ENCODE assay signal across 26 mouse cellular contexts in genomic region chr1:131093889-131094288, GRCm38 (mm10). TPM values are rescaled to one million over a fixed set of nuclear protein-coding genes. Genes with fewer than 3 reads are reported as not detected.
A peak's percentile ranks its signal among the peaks of the same experiment; 100 is the strongest.
DNase-seq lines count a peak whose midpoint lies in the region; ATAC-seq and TF ChIP-seq lines count a peak whose summit lies in the region.
"Had no signal": no experiment of that assay in that cellular context is flagged by ENCODE, and none has a peak within 500 bp of the region (broad histone marks: within the 10 kb centered on the region; RNA-seq: fewer than 3 reads in every experiment).

No protein-coding gene starts in this region.

- H3K9me3 ChIP-seq in heart, embryonic 15.5 days (replicated peaks) = no peaks in the 10 kb centered on the region
- H3K9me3 ChIP-seq in lung, postnatal 0 days (ENCODE audit: low read length) = no peaks in the 10 kb centered on the region
- H3K9me3 ChIP-seq in stomach, embryonic 15.5 days = no peaks in the 10 kb centered on the region
- H3K9me3 ChIP-seq in stomach, postnatal 0 days (ENCODE audit: control insufficient read depth, low read length) = no peaks in the 10 kb centered on the region
- H3K9me3 ChIP-seq: embryonic facial prominence, embryonic 13.5 days; hindbrain, embryonic 13.5 days; intestine, embryonic 15.5 days; limb, embryonic 15.5 days; lung, embryonic 15.5 days had no signal

- TF ChIP-seq EP300 in lung, postnatal 0 days (IDR thresholded peaks at IDR 0.05) = peak; percentile 48; the same call in 1 of the 2 replicates
- TF ChIP-seq EP300 in stomach, postnatal 0 days (optimal IDR thresholded peaks at IDR 0.05) = no peak

- no peak for DNase-seq in gastrocnemius, adult 2 months
- DNase-seq in gastrocnemius, postnatal 36 days = no peak
- DNase-seq in heart, postnatal 10 days = no peak
- peak; percentile 50 for DNase-seq in lung, postnatal 0 days (ENCODE audit: low spot score)
- no peak for DNase-seq in lung, postnatal 14 days
- no peak for DNase-seq in stomach, postnatal 0 days (ENCODE audit: low spot score)
- DNase-seq: adrenal gland, postnatal 14 days; cerebellum, adult 11-12 months; cerebellum, postnatal 14 days; kidney, adult 9 months; kidney, postnatal 36 days; right cerebral cortex, postnatal 14 days; spleen, adult 18-20 months; thymus, adult 18-20 months; thymus, postnatal 4 days had no signal

- no peak for TF ChIP-seq CTCF in gastrocnemius, adult 2 months (IDR thresholded peaks at IDR 0.05)
- TF ChIP-seq CTCF in lung, postnatal 0 days (IDR thresholded peaks at IDR 0.05) = no peak
- TF ChIP-seq CTCF in stomach, postnatal 0 days (IDR thresholded peaks at IDR 0.05; ENCODE audit: low read depth) = no peak

- H3K9ac ChIP-seq in heart, embryonic 15.5 days = no peak overlapping the region
- no peak overlapping the region for H3K9ac ChIP-seq in lung, postnatal 0 days (replicated peaks; ENCODE audit: low read depth)
- H3K9ac ChIP-seq in stomach, embryonic 15.5 days = no peak overlapping the region
- no peak overlapping the region for H3K9ac ChIP-seq in stomach, postnatal 0 days (ENCODE audit: low read length)
- H3K9ac ChIP-seq: embryonic facial prominence, embryonic 13.5 days; hindbrain, embryonic 13.5 days; intestine, embryonic 15.5 days; limb, embryonic 15.5 days; lung, embryonic 15.5 days had no signal

- intact Hi-C loops in gastrocnemius, adult 2 months (cut with DNase I) = no loop called here
- intact Hi-C loops in gastrocnemius, postnatal 36 days (cut with DNase I) = no loop called here
- intact Hi-C loops in heart, postnatal 10 days (cut with DNase I) = no loop called here

- H3K4me3 ChIP-seq in gastrocnemius, adult 2 months = peak overlapping the region; percentile 29
- H3K4me3 ChIP-seq in heart, embryonic 15.5 days = peak overlapping the region; percentile 3; the same call in 1 of the 2 replicates
- no peak overlapping the region for H3K4me3 ChIP-seq in lung, postnatal 0 days (ENCODE audit: low read depth, low read length)
- H3K4me3 ChIP-seq in stomach, embryonic 15.5 days (replicated peaks) = no peak overlapping the region
- no peak overlapping the region for H3K4me3 ChIP-seq in stomach, postnatal 0 days (ENCODE audit: low read depth, low read length)
- H3K4me3 ChIP-seq: embryonic facial prominence, embryonic 13.5 days; hindbrain, embryonic 13.5 days; intestine, embryonic 15.5 days; limb, embryonic 15.5 days; lung, embryonic 15.5 days had no signal

- no peaks in the 10 kb centered on the region for H3K36me3 ChIP-seq in heart, embryonic 15.5 days
- H3K36me3 ChIP-seq in lung, postnatal 0 days (ENCODE audit: insufficient read depth, low read length) = no peaks in the 10 kb centered on the region
- H3K36me3 ChIP-seq in stomach, embryonic 15.5 days = no peaks in the 10 kb centered on the region
- H3K36me3 ChIP-seq in stomach, postnatal 0 days (ENCODE audit: control insufficient read depth, insufficient read depth, low read length) = no peaks in the 10 kb centered on the region
- H3K36me3 ChIP-seq: embryonic facial prominence, embryonic 13.5 days; hindbrain, embryonic 13.5 days; intestine, embryonic 15.5 days; limb, embryonic 15.5 days; lung, embryonic 15.5 days had no signal

- peak overlapping the region; percentile 93 for H3K27ac ChIP-seq in gastrocnemius, adult 2 months
- 0 out of 2 replicates have a peak overlapping the region, but pooled peaks have one; percentile 6 for H3K27ac ChIP-seq in heart, embryonic 15.5 days
- no peak overlapping the region for H3K27ac ChIP-seq in lung, postnatal 0 days (ENCODE audit: low read length)
- no peak overlapping the region for H3K27ac ChIP-seq in stomach, embryonic 15.5 days
- H3K27ac ChIP-seq in stomach, postnatal 0 days (replicated peaks) = no peak overlapping the region
- H3K27ac ChIP-seq: embryonic facial prominence, embryonic 13.5 days; hindbrain, embryonic 13.5 days; intestine, embryonic 15.5 days; limb, embryonic 15.5 days; lung, embryonic 15.5 days had no signal

- peaks cover 74% of the 10 kb centered on the region for H3K4me1 ChIP-seq in heart, embryonic 15.5 days (replicated peaks)
- peaks cover 53% of the 10 kb centered on the region; the same call in 1 of the 2 replicates for H3K4me1 ChIP-seq in lung, postnatal 0 days (ENCODE audit: insufficient read depth, low read depth, low read length)
- H3K4me1 ChIP-seq in stomach, embryonic 15.5 days = peaks cover 61% of the 10 kb centered on the region
- H3K4me1 ChIP-seq in stomach, postnatal 0 days (replicated peaks; ENCODE audit: control insufficient read depth, insufficient read depth) = peaks cover 30% of the 10 kb centered on the region

- no peak for ATAC-seq in heart, embryonic 15.5 days (replicated peaks; ENCODE audit: insufficient number of reproducible peaks, insufficient read depth, low FRiP score, low read depth)
- no peak for ATAC-seq in lung, postnatal 0 days
- ATAC-seq in stomach, embryonic 15.5 days (ENCODE audit: insufficient read depth, low FRiP score, low read depth) = no peak
- no peak for ATAC-seq in stomach, postnatal 0 days (ENCODE audit: low FRiP score, low TSS enrichment)
- ATAC-seq: CD4-positive, CD25-positive, alpha-beta regulatory T cell, adult 4 months; forebrain, embryonic 16.5 days; intestine, embryonic 15.5 days; Patski had no signal

- H3K27me3 ChIP-seq in heart, embryonic 15.5 days = no peaks in the 10 kb centered on the region
- no peaks in the 10 kb centered on the region for H3K27me3 ChIP-seq in lung, postnatal 0 days (replicated peaks; ENCODE audit: insufficient read depth, low read length)
- H3K27me3 ChIP-seq in stomach, embryonic 15.5 days (replicated peaks) = no peaks in the 10 kb centered on the region
- no peaks in the 10 kb centered on the region for H3K27me3 ChIP-seq in stomach, postnatal 0 days (ENCODE audit: control insufficient read depth, insufficient read depth, low read length)
- H3K27me3 ChIP-seq: embryonic facial prominence, embryonic 13.5 days; hindbrain, embryonic 13.5 days; intestine, embryonic 15.5 days; limb, embryonic 15.5 days; lung, embryonic 15.5 days; Patski had no signal

- WGBS in heart, embryonic 15.5 days = 51% methylated on average over 8 of the region's 8 CpGs
- 44% methylated on average over 8 of the region's 8 CpGs for WGBS in lung, postnatal 0 days
- 57% methylated on average over 8 of the region's 8 CpGs for WGBS in stomach, embryonic 15.5 days
- 53% methylated on average over 8 of the region's 8 CpGs for WGBS in stomach, postnatal 0 days

- peak overlapping the region; percentile 63; the same call in 1 of the 2 replicates for H3K4me2 ChIP-seq in heart, embryonic 15.5 days
- no peak overlapping the region for H3K4me2 ChIP-seq in lung, postnatal 0 days (replicated peaks; ENCODE audit: low read depth, low read length)
- H3K4me2 ChIP-seq in stomach, embryonic 15.5 days = peak overlapping the region; percentile 8; the same call in 1 of the 2 replicates
- H3K4me2 ChIP-seq in stomach, postnatal 0 days (replicated peaks; ENCODE audit: low read depth) = no peak overlapping the region; the same call in 1 of the 2 replicates
- H3K4me2 ChIP-seq: embryonic facial prominence, embryonic 13.5 days; intestine, embryonic 15.5 days; limb, embryonic 15.5 days; lung, embryonic 15.5 days; midbrain, embryonic 11.5 days had no signal

RNA-seq across cellular contexts. Expression of gene Mapkapk2, which starts 3.7 kb away (rescaled TPM):
- 100 to 1,000 TPM; 203 to 251 TPM for total RNA-seq in gastrocnemius, adult 2 months (2021)
- total RNA-seq in gastrocnemius, postnatal 36 days (2021) = 100 to 1,000 TPM; 214 to 237 TPM
- 57.5 and 69.4 TPM in 2 replicates for polyA plus RNA-seq in heart, embryonic 15.5 days (2015; fragmentation: Nextera tagmentation; extraction: Ambion mirVana)
- total RNA-seq in heart, postnatal 10 days (2021) = 100 to 1,000 TPM; 204 to 224 TPM
- 62.4 and 65.0 TPM in 2 replicates for polyA plus RNA-seq in lung, postnatal 0 days (2015; fragmentation: Nextera tagmentation; extraction: Ambion mirVana)
- polyA plus RNA-seq in stomach, embryonic 15.5 days (2015; fragmentation: Nextera tagmentation; extraction: Ambion mirVana) = 45.8 and 49.5 TPM in 2 replicates
- polyA plus RNA-seq in stomach, postnatal 0 days (2015; fragmentation: Nextera tagmentation; extraction: Ambion mirVana) = 34.6 and 35.4 TPM in 2 replicates

RNA-seq across cellular contexts. Expression of gene Dyrk3, which starts 44.3 kb away (rescaled TPM):
- total RNA-seq in gastrocnemius, adult 2 months (2021) = not detected
- total RNA-seq in gastrocnemius, postnatal 36 days (2021) = not detected
- 1.7 and 2.5 TPM in 2 replicates for polyA plus RNA-seq in heart, embryonic 15.5 days (2015; fragmentation: Nextera tagmentation; extraction: Ambion mirVana)
- total RNA-seq in heart, postnatal 10 days (2021) = under 1 TPM; 0.32 to 0.91 TPM
- polyA plus RNA-seq in lung, postnatal 0 days (2015; fragmentation: Nextera tagmentation; extraction: Ambion mirVana) = 3.4 and 4.7 TPM in 2 replicates
- polyA plus RNA-seq in stomach, embryonic 15.5 days (2015; fragmentation: Nextera tagmentation; extraction: Ambion mirVana) = 4.7 and 5.4 TPM in 2 replicates
- polyA plus RNA-seq in stomach, postnatal 0 days (2015; fragmentation: Nextera tagmentation; extraction: Ambion mirVana) = 1.4 TPM in 2 replicates

RNA-seq across cellular contexts. Expression of gene Eif2d, which starts 59.1 kb away (rescaled TPM):
- 10 to 100 TPM; 26.2 to 29.2 TPM for total RNA-seq in gastrocnemius, adult 2 months (2021)
- 10 to 100 TPM; 25.9 to 29.5 TPM for total RNA-seq in gastrocnemius, postnatal 36 days (2021)
- polyA plus RNA-seq in heart, embryonic 15.5 days (2015; fragmentation: Nextera tagmentation; extraction: Ambion mirVana) = 41.2 and 47.9 TPM in 2 replicates
- total RNA-seq in heart, postnatal 10 days (2021) = 10 to 100 TPM; 36.3 to 36.7 TPM
- polyA plus RNA-seq in lung, postnatal 0 days (2015; fragmentation: Nextera tagmentation; extraction: Ambion mirVana) = 36.3 and 42.5 TPM in 2 replicates
- 54.6 and 64.1 TPM in 2 replicates for polyA plus RNA-seq in stomach, embryonic 15.5 days (2015; fragmentation: Nextera tagmentation; extraction: Ambion mirVana)
- polyA plus RNA-seq in stomach, postnatal 0 days (2015; fragmentation: Nextera tagmentation; extraction: Ambion mirVana) = 36.3 and 38.8 TPM in 2 replicates

Comparison
In these comparisons a context has a peak if more than half of its experiments do, and no peak if none do; other contexts are left out.
1. H3K4me2 ChIP-seq: peak in heart, embryonic 15.5 days (single experiment) and stomach, embryonic 15.5 days (single experiment); none in lung, postnatal 0 days (single experiment) and stomach, postnatal 0 days (single experiment).
2. H3K27ac ChIP-seq: peak in gastrocnemius, adult 2 months (single experiment) and heart, embryonic 15.5 days (single experiment); none in lung, postnatal 0 days (single experiment), stomach, embryonic 15.5 days (single experiment) and stomach, postnatal 0 days (single experiment).
3. H3K4me3 ChIP-seq: peak in gastrocnemius, adult 2 months (single experiment) and heart, embryonic 15.5 days (single experiment); none in lung, postnatal 0 days (single experiment), stomach, embryonic 15.5 days (single experiment) and stomach, postnatal 0 days (single experiment).